Mouse (Mus musculus): ENCODE measurements around the gene Syn1. TPM values are rescaled to one million over a fixed set of nuclear protein-coding genes. Genes with fewer than 3 reads are reported as not detected.

The Syn1 gene
- total and polyA plus RNA-seq, 3 experiments, result not detected

- TF ChIP-seq GATA1 (IDR thresholded peaks at IDR 0.05; ENCODE audit: borderline replicate concordance, low read length) (no peak), POLR2AphosphoS5 (IDR thresholded peaks at IDR 0.05; ENCODE audit: insufficient replicate concordance, low read depth, low read length) (no peak), TAL1 (conservative IDR thresholded peaks at IDR 0.05; ENCODE audit: low read depth, low read length) (no peak)
- no peaks in the 10 kb centered on the region for H3K9me3 ChIP-seq (replicated peaks)
- H3K4me3 ChIP-seq (ENCODE audit: low read depth, low read length), result no peak overlapping the region
- no peaks in the 10 kb centered on the region for H3K4me1 ChIP-seq (ENCODE audit: insufficient read depth, low read depth, low read length)
- no peak for ATAC-seq (ENCODE audit: extremely low read depth, insufficient number of reproducible peaks, low FRiP score, poor library complexity, severe bottlenecking)
- peaks cover 13% of the 10 kb centered on the region for H3K27me3 ChIP-seq (ENCODE audit: insufficient read depth, low read length)
- no peak for DNase-seq (ENCODE audit: low spot score)
- H3K36me3 ChIP-seq (replicated peaks), result peaks cover 2% of the 10 kb centered on the region
These were observed 51.6 kb downstream of the Syn1 start for GRCm38 (mm10) chrX:20869203-20869602.

- H3K36me3 ChIP-seq (replicated peaks), result peaks cover 9% of the 10 kb centered on the region
- no peak for DNase-seq (ENCODE audit: low spot score)
- no peak for ATAC-seq (ENCODE audit: extremely low read depth, insufficient number of reproducible peaks, low FRiP score, poor library complexity, severe bottlenecking)
These were observed 52.7 kb downstream of the Syn1 start for GRCm38 (mm10) chrX:20868091-20868490.

GRCm38 (mm10) chrX:20863161-20864101 is 57.4 kb downstream of the Syn1 start:
- Histone ChIP-seq H3K27me3 (ENCODE audit: insufficient read depth, low read length) (no peaks in the 10 kb centered on the region), H3K36me3 (replicated peaks) (peaks cover 49% of the 10 kb centered on the region), H3K4me1 (ENCODE audit: insufficient read depth, low read depth, low read length) (peaks cover 6% of the 10 kb centered on the region; the same call in 1 of the 2 replicates), H3K4me3 (ENCODE audit: low read depth, low read length) (no peak overlapping the region), H3K9me3 (replicated peaks) (no peaks in the 10 kb centered on the region)
- ATAC-seq (ENCODE audit: extremely low read depth, insufficient number of reproducible peaks, low FRiP score, poor library complexity, severe bottlenecking) (no peak), DNase-seq (ENCODE audit: low spot score) (no peak)
- TF ChIP-seq CTCF (IDR thresholded peaks at IDR 0.05; ENCODE audit: low read depth, low read length) (no peak), GATA1 (IDR thresholded peaks at IDR 0.05; ENCODE audit: borderline replicate concordance, low read length) (no peak), GATA2 (IDR thresholded peaks at IDR 0.05; ENCODE audit: borderline replicate concordance, low read depth, low read length) (no peak), POLR2AphosphoS5 (IDR thresholded peaks at IDR 0.05; ENCODE audit: insufficient replicate concordance, low read depth, low read length) (no peak), TAL1 (conservative IDR thresholded peaks at IDR 0.05; ENCODE audit: low read depth, low read length) (no peak)

More at GRCm38 (mm10) chrX:20868091-20868490, 52.7 kb downstream of the Syn1 start:
- Histone ChIP-seq H3K4me1 (ENCODE audit: insufficient read depth, low read depth, low read length) (0 out of 2 replicates have a peak, but pooled peaks cover 3% of the 10 kb centered on the region), H3K27me3 (ENCODE audit: insufficient read depth, low read length) (peaks cover 13% of the 10 kb centered on the region), H3K4me3 (ENCODE audit: low read depth, low read length) (no peak overlapping the region), H3K9me3 (replicated peaks) (no peaks in the 10 kb centered on the region)
- TF ChIP-seq CTCF (IDR thresholded peaks at IDR 0.05; ENCODE audit: low read depth, low read length), result no peak
- TF ChIP-seq GATA1 (IDR thresholded peaks at IDR 0.05; ENCODE audit: borderline replicate concordance, low read length), result no peak
- TF ChIP-seq GATA2 (IDR thresholded peaks at IDR 0.05; ENCODE audit: borderline replicate concordance, low read depth, low read length), result no peak
- TF ChIP-seq TAL1 (conservative IDR thresholded peaks at IDR 0.05; ENCODE audit: low read depth, low read length), result no peak
- TF ChIP-seq POLR2AphosphoS5 (IDR thresholded peaks at IDR 0.05; ENCODE audit: insufficient replicate concordance, low read depth, low read length), result no peak

- H3K4me3 ChIP-seq (ENCODE audit: low read depth, low read length), result no peak overlapping the region
- no peaks in the 10 kb centered on the region for H3K27me3 ChIP-seq (ENCODE audit: insufficient read depth, low read length)
- no peak for ATAC-seq (ENCODE audit: extremely low read depth, insufficient number of reproducible peaks, low FRiP score, poor library complexity, severe bottlenecking)
- H3K9me3 ChIP-seq (replicated peaks), result no peaks in the 10 kb centered on the region
- peaks cover 60% of the 10 kb centered on the region for H3K36me3 ChIP-seq (replicated peaks)
- TF ChIP-seq GATA2 (IDR thresholded peaks at IDR 0.05; ENCODE audit: borderline replicate concordance, low read depth, low read length) (no peak), TAL1 (conservative IDR thresholded peaks at IDR 0.05; ENCODE audit: low read depth, low read length) (no peak), POLR2AphosphoS5 (IDR thresholded peaks at IDR 0.05; ENCODE audit: insufficient replicate concordance, low read depth, low read length) (no peak), CTCF (IDR thresholded peaks at IDR 0.05; ENCODE audit: low read depth, low read length) (no peak), GATA1 (IDR thresholded peaks at IDR 0.05; ENCODE audit: borderline replicate concordance, low read length) (no peak)
- DNase-seq (ENCODE audit: low spot score), result no peak
- peaks cover 6% of the 10 kb centered on the region; the same call in 1 of the 2 replicates for H3K4me1 ChIP-seq (ENCODE audit: insufficient read depth, low read depth, low read length)
These were observed 58.4 kb downstream of the Syn1 start for GRCm38 (mm10) chrX:20862105-20863065.

- TF ChIP-seq CTCF (IDR thresholded peaks at IDR 0.05; ENCODE audit: low read depth, low read length), result no peak
- TF ChIP-seq GATA1 (IDR thresholded peaks at IDR 0.05; ENCODE audit: borderline replicate concordance, low read length), result no peak
- no peak for TF ChIP-seq POLR2AphosphoS5 (IDR thresholded peaks at IDR 0.05; ENCODE audit: insufficient replicate concordance, low read depth, low read length)
- no peak for TF ChIP-seq TAL1 (conservative IDR thresholded peaks at IDR 0.05; ENCODE audit: low read depth, low read length)
- TF ChIP-seq GATA2 (IDR thresholded peaks at IDR 0.05; ENCODE audit: borderline replicate concordance, low read depth, low read length), result no peak
- ATAC-seq (ENCODE audit: extremely low read depth, insufficient number of reproducible peaks, low FRiP score, poor library complexity, severe bottlenecking) (no peak), DNase-seq (ENCODE audit: low spot score) (no peak)
- no peaks in the 10 kb centered on the region for H3K27me3 ChIP-seq (ENCODE audit: insufficient read depth, low read length)
- H3K36me3 ChIP-seq (replicated peaks), result peaks cover 67% of the 10 kb centered on the region
- no peaks in the 10 kb centered on the region for H3K9me3 ChIP-seq (replicated peaks)
- peaks cover 6% of the 10 kb centered on the region; the same call in 1 of the 2 replicates for H3K4me1 ChIP-seq (ENCODE audit: insufficient read depth, low read depth, low read length)
- H3K4me3 ChIP-seq (ENCODE audit: low read depth, low read length), result no peak overlapping the region
These were observed 59.2 kb downstream of the Syn1 start for GRCm38 (mm10) chrX:20861453-20862104.

All from G1E (cell line).